Mouse (Mus musculus): ENCODE data around the gene Best3.

GRCm38 (mm10) chr10:116955191-116955590 lies 30.9 kb upstream of the Best3 start:
- TF ChIP-seq CTCF (IDR thresholded peaks at IDR 0.05; ENCODE audit: low read depth) (no peak), EP300 (optimal IDR thresholded peaks at IDR 0.05) (no peak)
